Mouse (Mus musculus) adrenal gland, postnatal 14 days (tissue): Measurements from ENCODE around the gene Tead1. TPM values are rescaled to one million over a fixed set of nuclear protein-coding genes. Genes with fewer than 3 reads are reported as not detected.

Source experiments
- DNase-seq: peaks from one replicate; pipeline ENCODE4 v3.0.0; 2021; ENCODE audit warnings: mixed read lengths
- total RNA-seq: library from RNA; stranded (reverse); gene quantifications from 2 replicates; pipeline ENCODE4 v1.2.3, GENCODE M21; 2021

The Tead1 gene
- total RNA-seq, 1 experiment from 2014 or later, result 73.3 TPM

DNA sequence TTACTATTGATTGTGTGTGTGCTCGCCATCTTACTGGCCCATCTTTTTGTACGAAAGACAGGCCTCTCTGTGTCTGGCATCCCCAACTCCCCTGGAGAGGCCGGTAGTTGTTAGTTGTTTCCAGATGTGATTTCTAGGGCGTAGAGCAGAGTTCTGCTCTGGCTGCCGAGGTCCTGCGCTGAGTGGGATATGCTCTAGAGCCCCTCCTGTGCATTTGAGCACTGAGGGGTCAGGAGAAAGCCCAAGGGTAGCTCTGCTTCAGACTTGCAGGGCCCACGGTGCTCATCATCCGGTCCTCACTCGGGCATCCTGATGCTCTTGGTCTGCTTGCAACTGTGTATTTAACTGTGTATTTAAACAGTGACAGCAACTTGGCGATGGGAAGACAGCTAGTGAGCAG is 7.5 kb downstream of the Tead1 start:
- DNase-seq, result no peak

GRCm38 (mm10) chr7:112688425-112689001 is 9.4 kb downstream of the Tead1 start:
- DNase-seq, result peak; percentile 33

DNA sequence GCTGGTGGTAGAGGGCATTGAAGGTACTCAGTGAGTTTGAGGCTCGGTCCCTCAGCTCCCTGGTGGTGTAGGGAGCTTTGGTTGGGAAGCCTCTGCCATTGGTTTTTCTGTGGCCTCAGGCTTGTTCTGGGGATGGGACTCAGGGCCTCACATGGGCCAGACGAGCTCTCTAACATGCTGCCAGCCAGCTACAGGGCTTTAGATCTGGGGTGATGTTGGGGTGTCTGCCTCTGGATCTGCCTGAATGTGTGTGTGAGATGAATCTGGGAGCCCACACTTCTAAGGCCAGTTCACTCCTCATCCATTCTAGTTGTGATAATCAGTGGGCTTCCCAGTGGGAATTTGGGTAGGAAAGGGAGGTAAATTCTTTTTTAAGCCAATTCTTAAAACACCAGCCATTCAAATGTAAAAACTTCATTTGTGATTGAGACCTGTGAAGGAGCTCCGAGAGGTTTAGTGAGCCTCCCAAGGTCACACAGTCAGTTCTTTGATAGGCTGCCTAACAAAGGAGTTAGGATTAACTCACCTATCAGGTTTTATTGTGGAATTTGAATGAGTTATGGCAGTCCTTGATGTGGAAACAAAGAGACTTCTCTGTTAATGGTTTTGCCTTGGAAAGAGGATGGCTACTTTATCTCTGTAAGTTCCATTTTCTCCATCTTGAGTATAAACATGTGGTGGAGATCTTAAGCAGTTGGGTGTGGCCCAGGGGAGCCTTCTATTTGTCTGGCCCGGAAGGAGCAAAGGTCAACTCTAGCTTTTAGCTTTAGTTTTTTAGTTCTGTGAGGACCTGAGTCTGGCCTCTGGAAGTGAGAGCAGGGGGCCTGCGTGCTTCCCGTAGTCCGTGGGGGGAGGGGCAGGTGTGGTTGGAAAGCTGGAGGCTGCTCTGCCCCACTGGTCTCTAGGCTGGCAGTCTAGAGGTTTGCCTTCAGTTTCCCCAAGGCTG is 12.0 kb downstream of the Tead1 start:
- peak; percentile 26 for DNase-seq

- no peak for DNase-seq
These were observed 14.4 kb downstream of the Tead1 start for GRCm38 (mm10) chr7:112693566-112693965.

DNA sequence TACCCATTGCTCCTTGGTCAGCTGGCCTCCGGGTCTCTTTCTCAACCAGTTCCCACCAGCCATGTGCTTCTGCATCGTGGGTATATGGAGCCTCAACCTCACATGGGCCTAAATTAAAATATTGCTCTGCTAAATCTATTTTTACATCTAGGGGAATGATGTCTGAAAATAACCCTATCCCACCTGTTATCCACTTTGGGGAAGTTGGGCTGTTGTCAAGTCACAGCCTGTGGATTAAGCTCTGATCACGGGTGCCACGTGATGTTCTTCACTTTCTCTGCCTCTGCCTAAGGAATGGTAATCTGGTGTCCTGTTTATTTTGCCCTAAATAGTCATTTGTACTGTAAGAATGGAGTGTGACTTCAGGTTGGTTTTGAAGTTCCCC is 17.7 kb downstream of the Tead1 start:
- DNase-seq, result no peak

DNA sequence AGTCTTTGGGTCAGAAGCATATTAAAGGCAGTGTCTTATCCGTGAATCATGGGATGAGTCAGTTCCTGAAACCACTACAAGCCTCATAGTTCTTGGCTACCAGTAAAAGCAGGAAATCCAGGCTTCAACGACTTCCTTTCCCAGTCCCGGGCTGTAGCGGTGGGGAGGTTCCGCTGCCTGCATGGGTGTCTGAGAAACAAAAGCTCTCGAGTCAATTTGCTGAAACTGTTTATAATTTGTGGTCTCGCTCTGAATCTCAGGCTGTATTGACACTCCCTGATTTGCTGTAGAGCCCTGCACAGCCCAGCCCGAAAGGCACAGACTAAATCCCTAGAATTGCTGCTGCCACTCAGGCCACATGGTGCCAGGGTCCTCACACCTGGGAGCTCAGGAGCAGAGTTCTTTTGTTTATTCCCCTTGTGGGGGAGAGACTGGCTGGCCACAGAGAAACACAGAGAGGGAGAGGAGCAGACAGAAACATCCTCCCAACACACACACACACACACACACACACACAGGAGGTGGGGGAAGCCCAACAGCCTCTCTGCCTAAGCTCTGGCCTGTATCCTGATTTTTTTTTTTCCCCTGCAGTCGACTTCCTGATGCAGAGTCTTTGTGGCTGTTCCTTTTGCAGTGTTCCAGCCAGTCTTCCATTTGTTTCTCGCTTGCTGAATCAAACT is 18.2 kb downstream of the Tead1 start:
- peak; percentile 75 for DNase-seq

DNA sequence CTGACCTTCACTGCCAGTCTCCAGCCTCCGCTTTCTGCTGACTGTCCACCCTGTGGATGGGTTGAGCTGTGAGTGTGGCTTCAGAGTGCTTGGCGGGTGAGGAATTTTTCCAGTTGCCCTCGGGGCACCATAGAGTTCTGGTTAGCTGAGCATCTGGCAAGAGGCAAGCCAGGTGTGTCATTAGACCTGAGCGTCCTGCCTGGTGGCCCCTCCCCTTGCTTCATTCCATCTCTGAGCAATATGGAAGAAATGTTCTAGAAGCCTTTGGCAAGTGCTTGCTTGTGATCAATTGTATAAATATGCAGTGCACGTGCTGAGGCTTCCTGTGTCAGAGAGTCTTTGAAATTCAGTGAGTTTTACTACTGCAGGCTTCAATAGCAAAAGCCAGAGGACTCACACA is 21.0 kb downstream of the Tead1 start:
- no peak for DNase-seq

- DNase-seq, result peak; percentile 35
These were observed 24.2 kb downstream of the Tead1 start for GRCm38 (mm10) chr7:112703341-112703740.

GRCm38 (mm10) chr7:112705870-112706269 is 26.8 kb downstream of the Tead1 start:
- no peak for DNase-seq

- DNase-seq, result no peak
These were observed 27.6 kb downstream of the Tead1 start for GRCm38 (mm10) chr7:112706756-112707155.

DNA sequence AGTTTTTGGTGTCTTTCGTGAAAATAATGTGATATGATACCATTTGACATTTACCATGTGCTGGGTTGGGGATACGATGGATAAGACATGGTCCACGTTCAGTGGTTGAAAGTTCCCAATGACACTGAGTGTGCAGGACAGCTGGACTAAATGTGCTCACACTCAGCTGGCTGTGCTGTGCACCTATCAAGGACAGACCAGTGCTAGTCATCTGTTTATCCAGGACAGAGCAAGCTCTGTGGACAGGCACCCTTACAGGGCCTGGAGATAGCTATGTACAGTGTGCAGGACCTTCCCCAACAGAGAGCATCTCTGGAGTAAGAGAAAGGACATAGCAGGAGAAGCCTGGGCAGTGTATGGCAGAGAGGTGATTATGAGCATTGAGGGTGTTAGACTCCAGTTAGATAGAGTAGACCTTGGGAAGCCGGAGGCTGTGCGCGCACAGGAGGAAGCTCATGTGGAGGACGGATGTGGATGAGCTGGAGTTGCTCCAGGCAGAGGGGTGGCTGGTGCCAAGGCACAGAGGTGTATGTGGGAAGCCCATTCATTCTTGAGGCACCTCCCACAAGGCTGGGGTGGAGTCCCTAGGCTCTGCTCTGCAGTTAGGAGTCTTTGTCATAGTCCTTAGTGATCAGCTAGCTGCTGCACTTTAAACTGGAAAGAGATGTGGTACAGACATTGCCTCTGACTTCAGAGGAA is 31.4 kb downstream of the Tead1 start:
- peak; percentile 35 for DNase-seq

GRCm38 (mm10) chr7:112711977-112712376 is 32.9 kb downstream of the Tead1 start:
- no peak for DNase-seq

DNA sequence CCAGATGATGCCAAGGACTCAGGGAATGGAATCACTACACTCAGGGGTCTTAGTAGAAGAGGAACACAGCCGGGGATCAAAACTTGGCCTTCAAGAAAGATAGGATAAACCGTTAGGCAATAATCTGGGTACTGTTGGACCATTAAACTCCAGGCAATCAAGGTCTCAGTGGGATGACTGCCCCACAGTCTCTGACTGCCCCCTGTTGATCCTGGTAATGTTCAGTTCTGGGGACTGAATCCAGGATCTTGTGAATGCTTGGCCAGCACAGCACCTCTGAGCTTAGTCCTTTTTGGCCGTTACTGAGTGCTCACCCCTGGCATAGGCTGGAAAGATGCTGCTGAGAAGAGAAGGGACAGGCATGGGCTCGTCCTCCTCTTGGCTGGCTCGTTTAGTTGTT is 34.4 kb downstream of the Tead1 start:
- DNase-seq, result no peak

GRCm38 (mm10) chr7:112714783-112715182 is 35.7 kb downstream of the Tead1 start:
- DNase-seq, result no peak

GRCm38 (mm10) chr7:112716701-112717100 is 37.6 kb downstream of the Tead1 start:
- no peak for DNase-seq

DNA sequence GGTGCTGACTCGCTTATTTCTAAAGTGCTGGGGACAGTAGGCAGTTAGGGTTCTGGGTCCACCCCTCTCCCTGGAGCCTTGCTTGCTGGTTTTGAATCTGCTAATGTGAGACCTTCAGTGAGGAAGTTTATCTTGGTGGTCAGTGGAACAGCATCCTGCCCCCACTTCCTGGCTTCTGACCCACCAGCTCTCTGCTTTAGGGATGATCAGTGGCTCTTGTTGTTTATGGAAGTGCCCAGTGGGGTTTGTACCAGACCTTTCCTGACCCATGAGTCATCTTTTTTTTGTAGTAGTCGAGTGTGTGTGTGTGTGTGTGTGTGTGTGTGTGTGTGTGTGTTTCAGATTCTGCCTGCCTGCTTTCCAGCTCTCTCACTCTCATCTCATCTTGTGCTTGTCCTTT is 38.6 kb downstream of the Tead1 start:
- peak; percentile 61 for DNase-seq

DNA sequence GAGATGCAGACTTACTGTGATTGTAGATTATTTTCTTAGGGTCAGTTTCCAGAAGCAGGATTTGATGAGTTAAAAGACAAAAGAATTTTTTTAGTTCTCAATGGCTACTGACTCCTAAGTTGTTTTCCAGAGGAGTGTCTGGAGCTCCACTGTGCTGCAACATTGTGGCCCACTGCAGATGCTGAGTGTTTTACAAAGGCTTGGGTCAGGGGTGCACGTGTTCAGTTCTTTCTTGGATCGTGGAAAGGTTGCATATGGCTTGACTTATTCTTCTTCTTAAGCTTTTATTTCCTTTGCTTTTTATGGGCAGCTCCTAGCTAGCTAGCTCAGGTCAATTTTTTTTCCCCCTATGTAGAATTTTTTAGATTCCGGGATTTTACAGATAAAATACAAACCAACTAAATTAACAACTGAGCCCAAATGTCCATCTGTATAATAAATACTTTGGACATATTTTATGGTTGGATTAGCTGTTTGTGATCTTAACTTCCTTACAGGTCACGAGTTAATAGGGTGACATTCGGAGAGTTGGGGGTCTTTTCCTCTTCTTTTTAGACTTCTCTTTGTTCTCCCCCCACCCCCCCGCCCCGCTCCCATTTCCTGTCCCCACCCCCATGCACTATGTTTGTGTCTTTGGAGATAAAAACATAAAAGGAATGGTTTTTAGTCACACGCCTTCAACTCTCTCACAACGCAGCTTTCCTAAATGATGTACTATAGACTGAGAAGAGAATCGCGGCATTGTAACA is 40.5 kb downstream of the Tead1 start:
- no peak for DNase-seq

GRCm38 (mm10) chr7:112720143-112720988 is 41.2 kb downstream of the Tead1 start:
- peak; percentile 79 for DNase-seq

GRCm38 (mm10) chr7:112720989-112721337 is 41.8 kb downstream of the Tead1 start:
- DNase-seq, result no peak

DNA sequence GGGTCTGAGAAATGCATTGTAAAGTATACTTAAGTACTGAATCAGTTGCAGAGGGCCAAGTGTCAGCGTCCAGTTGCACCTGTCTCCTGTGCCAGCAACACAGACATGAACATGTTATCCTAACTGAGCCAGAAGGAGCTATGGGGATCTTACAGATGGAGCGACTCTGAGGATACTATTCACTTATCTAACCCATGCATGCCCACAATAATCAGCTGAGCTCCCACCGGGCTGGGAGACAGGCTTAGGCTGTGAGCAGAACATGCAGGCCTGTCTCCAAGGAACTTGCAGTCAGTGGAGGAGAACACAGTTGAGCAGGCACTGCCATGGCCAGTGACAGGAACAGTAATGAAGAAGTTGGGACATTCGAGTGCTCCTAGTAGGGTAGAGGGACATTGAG is 42.7 kb downstream of the Tead1 start:
- no peak for DNase-seq

- DNase-seq, result no peak
These were observed 49.3 kb downstream of the Tead1 start for GRCm38 (mm10) chr7:112728399-112728798.
